Mouse (Mus musculus) adrenal gland, adult 2 months (tissue): ENCODE data around the gene 4931428F04Rik. TPM values are rescaled to one million over a fixed set of nuclear protein-coding genes. Genes with fewer than 3 reads are reported as not detected.

Source experiments
- DNase-seq: peaks from one replicate; pipeline ENCODE4 v3.0.0; 2021
- long read RNA-seq: library from polyadenylated mRNA; stranded (forward); transcript quantifications from one replicate; pipeline ENCODE4 v2.0.0, GENCODE M21; 2021
- polyA plus RNA-seq: library from polyadenylated mRNA; depleted of rRNA; stranded (reverse); fragments of >200 nt; gene quantifications from 2 replicates; pipeline ENCODE4 v1.2.3, GENCODE M21; 2012; rRNA removed
- total RNA-seq, 2 experiments: library from RNA; stranded (reverse); gene quantifications; 2 replicates each; pipeline ENCODE4 v1.2.3; 2021

Gene 4931428F04Rik
- total RNA-seq (1 to 10 TPM; 1.8 to 3.4 TPM), polyA plus RNA-seq (3.4 and 4.1 TPM in 2 replicates)
- long read RNA-seq, partial matches to known transcripts, result 0 of 1 reads
- long read RNA-seq, other reads (novel, unspliced or antisense), result 0 of 1 reads

DNA sequence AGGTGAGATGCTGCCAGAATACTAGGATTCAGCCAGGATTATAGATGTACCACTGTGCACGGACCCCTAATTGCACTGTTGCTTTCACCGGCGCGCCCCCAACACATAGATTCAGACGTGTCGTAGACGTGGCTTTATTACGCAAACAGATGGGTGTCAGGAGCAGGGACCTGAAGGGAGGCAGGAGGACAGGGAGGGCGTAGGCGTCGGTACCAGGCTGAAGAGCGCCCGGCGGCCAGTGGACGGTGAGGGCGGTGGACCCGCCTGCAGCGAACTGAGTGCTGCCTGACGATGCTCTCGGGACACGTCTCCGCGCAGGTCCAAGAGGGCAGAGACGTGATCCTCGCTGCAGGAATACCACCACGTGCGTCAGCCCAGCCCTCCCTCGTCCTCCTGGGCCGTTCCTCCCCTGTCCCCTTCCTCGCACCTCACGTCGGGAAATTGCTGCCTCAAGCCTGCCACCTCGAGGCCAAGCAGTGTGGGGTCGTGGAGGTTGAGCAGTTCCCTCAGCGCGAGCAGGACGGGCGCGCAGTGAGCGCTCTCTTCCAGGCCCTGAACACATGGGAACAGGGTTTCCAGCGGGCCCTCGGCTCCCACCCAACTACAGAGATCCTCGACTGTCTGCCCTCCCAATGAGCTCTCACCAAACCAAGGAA, at the start of gene 4931428F04Rik:
4931428F04Rik (minus strand) TSS at position 60 of the 656 bp plus-strand sequence.
- peak; percentile 59 for DNase-seq

DNA sequence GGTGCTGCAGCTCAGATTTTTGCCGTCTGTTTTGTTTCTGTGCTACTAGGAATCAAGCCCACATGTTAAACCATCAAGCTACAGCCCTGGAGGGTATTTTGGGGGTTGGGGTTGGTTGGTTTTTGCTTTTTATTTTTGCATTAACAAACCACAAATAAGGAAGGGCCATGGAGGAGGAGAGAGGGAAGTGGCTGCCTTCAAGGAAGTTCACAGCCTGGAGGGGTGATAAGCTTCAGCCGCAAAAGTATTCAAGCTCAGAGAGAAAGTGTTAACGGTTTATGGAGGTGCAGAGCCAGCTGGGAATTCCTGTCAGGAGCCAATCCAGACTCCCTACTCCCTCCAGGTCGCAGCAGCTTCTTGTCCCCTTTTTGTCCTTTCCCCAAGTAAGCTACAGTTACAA, 49.3 kb upstream of the 4931428F04Rik start:
- no peak for DNase-seq

DNA sequence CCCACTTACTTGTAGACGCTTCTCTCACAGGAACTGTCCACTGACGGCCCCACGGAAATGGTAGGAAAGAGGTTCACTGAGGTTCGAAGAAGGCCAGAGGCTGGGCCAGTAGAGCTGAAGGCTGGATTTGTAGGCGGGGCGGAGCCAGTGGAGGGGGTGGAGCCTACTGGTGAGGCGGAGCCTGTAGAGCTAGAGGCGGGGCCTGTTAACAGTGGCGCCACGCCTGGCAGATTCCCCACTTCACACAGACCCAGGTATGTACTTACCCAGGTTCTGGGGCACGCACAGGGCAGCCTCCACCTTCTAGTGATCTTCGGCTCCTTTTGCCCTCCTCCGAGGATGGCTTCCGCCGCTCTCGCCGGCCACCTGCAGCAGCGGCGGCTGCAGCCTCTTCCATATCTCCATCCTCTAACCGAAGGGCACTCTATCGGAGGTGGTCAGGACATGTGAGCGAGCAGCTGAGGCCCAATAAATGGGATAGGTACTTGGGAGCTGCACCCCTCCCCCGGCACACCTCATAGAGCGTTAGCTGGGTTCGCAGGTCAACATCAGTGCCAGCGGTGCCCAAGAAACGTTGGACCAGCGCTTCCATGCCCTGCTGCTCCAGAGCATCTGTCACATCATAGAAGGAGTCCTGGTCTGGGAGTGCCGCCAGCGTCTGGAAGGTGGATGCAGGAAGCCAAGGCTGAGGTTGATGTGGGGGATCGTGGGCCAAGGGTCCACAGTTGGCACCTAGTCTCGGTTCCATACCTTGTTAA, 46.9 kb upstream of the 4931428F04Rik start:
- DNase-seq, result no peak

DNA sequence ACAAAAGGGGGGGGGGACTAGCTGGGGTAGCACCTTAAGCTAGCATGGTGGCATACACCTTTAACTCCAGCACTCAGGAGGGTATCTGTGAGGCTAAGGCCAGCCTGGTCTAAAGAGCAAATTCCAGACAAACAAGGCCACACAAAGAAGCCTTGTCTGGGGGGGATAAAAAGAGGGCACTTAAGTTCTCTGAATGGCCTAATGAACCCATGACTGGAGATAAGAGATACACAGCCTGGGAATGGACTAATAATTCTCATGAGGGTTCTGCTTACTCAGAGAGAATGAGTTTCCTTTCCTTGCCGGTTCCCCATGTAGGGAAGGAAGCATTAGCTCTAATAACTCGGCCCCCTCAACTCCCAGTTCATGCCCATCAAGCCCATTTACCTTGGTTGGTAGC, 42.9 kb upstream of the 4931428F04Rik start:
- no peak for DNase-seq

DNA sequence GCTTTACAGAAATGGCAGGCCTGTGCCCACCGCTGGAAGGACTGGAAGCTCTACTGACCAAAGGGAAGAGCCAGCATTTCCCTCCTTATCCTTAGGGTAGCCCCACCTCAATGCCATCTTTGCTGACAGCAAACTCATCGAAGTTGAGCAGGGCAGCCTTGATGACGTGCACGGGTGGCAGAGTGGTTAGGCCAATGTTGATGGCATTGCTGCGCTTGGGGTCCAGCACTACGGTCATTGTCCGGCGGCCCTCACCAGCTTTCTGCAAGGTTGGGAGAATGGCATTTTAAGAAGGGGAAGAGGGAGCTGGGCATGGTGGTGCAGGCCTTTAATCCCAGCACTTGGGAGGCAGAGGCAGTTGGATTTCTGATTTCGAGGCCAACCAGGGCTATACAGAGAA, 42.3 kb upstream of the 4931428F04Rik start:
- no peak for DNase-seq

DNA sequence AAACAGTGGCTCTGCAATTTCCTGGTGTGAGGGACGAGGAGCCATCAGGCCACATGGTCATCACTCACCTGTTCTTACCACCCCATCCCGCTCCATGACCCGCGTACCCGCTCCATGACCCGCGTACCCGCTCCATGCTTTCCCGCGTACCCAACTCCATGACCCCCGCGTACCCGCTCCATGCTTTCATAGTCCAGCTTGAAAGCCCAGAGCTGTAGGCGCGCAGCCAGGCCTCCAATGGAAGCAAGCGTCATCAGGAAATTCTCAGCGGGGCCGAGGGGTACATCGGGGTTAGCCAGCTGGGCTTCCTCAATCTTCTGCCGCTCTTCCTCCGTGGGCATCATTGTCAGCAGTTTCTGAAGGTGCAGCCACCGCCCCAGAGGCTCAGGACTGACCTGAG, 41.8 kb upstream of the 4931428F04Rik start:
- DNase-seq, result no peak

DNA sequence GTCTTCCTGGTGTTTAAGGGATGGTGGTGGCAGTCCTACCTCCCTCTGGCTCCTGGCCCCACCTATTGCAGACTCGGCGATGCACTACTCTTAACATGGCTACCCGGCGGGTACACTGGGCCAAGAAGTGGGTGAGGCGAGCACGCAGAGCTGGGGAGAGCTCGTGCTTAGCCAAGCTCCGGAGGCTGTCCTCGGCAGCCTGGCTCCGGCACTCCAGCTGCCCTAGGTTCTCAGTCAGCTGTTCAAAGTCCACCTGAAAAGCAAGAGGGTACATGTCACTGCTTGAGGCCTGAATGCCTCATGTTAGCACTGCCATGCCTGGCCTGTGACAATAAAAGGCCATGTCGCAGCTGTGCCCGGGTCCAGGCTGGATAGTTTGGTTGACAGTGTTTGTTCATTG, 40.7 kb upstream of the 4931428F04Rik start:
- DNase-seq, result no peak

DNA sequence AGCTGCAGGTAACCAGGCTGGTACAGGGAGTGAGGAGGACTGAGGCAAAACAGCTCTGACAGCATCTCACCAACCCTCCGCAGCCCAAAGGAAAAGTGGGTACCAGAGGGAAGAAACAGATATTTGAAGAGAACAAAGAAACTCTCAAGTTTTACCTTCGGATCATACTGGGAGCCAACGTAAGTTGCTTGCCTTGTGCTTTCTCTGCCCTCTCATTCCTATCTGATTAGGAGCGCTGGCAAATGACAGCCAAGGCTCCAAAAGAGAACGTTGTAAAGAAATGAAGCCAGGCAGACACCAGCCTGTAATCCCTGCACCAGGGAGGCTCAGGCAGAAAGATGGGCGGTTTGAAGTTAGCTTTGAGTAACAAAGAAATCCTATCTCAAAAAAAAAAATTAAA, 37.3 kb upstream of the 4931428F04Rik start:
- no peak for DNase-seq

DNA sequence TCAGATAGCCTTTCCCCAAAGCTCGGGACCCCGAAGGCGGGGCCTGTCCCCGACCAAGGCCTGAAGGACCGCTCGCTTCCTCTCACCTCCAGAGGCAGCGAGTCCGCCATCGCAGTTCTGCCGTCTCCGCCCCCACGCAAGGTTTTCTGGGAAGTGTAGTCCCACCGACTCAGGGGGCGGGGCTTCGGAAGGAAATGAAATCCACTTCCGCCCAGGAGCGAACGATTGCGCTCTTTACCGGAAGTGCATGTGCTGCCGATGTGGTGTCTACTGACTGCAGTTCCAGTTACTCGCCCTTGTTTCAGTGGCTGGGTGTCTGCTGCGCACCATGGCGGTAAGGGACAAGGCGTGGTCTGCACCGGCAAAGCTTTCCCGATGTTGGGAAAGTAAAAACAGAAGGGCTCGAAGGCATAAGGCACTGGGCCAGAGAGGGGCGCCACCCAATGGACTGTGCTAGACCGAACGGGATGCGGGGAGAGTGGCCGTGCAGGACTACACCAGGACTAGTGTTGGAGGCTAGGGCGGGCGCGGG, 36.5 kb upstream of the 4931428F04Rik start, which contains the start of the genes Lrrc29 and Tmem208:
Lrrc29 (minus strand) TSS at position 138 of the 532 bp plus-strand sequence.
Tmem208 (plus strand) TSS at position 214 of the 532 bp plus-strand sequence.
- DNase-seq, result peak; percentile 97

DNA sequence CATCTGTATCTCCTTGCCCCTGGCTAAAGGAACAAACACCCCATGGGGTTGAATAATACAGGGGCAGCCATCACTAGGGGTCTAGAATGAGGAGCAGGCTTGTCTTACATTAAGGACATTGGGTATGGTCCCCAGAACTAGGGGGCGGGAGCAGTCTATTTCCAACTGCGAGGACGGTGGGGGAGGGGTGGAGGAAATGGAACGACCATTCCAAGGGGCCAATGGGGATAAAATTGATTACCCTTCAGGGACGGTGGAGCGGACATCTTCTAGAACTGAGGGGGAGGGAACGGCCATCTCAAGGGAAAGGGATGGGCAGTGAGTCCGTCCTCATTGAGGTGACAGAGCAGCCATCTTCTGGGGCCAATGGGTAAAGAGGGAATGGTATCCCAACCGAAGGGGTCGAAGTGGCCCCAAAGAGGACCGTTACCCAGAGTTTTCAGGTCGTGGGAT, 36.0 kb upstream of the 4931428F04Rik start:
- no peak for DNase-seq

DNA sequence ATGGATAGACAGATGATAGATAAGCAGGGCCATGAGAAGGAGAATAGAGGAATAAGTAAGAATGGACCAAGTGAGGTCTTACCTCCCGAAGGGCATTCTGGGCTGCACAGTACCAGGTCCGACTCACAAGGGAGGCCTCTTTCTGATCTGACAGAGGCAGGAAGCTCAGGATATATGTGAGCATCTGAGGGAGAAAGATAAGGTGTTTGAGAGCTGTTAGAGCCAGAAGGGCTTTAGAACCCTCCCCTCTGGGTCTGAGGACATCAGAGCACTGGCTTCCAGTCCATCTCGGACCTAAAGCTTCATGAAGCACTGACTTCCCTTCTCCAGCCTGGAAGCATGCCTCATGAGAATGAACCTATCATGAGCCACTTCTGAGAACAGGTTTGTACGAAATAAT, 33.5 kb upstream of the 4931428F04Rik start:
- no peak for DNase-seq

DNA sequence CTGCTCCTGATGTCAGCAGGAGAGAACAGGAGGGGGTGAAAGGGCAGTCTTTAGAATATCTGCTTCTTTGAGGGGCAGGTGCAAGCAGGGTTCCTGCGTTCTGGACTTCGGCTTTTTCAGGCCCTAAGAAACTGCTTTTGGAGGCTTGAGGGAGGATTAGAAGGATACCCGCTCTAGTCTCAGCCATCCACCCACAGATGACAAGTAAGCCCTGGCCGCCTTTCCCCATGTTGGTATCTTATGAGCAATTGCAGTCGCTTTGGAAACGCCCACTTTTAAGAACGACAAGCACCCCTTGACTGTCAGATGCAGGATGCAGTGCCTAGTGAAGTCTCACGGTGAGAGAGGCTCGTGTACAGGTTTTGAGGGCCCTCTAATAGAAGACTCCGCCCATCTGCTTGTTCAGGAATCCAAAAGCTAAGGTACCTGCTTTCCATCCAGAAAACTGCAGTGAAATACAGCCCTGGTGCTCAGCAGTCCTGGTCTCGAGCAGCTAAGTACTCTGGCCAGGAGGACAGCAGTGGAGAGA, 29.1 kb upstream of the 4931428F04Rik start:
- DNase-seq, result no peak

DNA sequence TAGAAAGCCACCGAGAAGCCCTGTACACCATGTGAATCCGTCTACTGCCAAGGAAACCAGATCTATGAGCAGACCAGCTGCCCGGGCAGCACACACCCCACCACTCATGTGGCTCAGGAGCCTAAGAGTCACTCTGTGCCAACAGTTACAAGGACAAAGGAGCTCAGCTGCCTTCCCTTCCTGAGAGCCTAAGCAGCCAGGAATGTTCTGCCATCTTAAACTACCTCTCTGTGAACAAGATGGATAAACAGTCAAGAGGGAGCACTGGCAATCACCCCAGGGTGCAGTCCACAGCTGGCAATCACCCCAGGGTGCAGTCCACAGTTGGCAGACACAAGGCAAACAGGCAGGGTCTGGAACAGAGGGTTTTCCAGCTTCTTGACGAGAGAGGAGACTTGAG, 28.3 kb upstream of the 4931428F04Rik start:
- peak; percentile 35 for DNase-seq

DNA sequence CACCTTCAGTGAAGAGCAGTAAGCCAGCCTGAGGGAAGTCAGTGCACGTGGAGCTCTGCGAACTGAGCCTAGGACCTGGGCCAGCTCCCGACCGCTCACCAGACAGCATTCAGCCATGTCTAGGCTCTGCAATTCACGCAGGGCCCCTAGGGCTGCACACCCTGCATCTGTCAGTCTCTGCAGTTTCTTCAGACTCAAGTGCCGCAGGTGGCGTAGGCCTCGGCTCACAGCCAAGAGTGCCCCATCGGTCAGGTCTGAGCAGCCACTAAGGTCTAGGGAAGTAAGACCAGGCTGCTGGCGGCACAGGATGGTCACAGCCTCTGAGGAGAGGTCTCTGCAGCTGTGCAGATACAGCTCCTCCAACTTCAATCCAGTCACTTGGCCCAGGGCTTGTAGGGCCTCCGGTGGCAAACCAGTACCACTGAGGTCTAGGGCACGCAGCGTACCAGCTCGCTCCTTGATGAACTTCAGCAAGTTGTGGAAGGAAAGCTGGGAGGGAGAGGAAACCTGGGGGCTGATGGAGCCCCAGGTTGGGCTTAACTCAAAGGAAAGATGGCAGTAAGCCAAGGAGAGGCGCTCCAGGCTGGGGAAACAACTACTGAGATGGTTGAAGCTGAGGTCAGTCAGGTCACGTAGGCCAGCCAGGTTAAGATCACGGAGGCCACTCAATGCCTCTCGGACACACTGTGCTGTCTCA, 25.6 kb upstream of the 4931428F04Rik start:
- no peak for DNase-seq

DNA sequence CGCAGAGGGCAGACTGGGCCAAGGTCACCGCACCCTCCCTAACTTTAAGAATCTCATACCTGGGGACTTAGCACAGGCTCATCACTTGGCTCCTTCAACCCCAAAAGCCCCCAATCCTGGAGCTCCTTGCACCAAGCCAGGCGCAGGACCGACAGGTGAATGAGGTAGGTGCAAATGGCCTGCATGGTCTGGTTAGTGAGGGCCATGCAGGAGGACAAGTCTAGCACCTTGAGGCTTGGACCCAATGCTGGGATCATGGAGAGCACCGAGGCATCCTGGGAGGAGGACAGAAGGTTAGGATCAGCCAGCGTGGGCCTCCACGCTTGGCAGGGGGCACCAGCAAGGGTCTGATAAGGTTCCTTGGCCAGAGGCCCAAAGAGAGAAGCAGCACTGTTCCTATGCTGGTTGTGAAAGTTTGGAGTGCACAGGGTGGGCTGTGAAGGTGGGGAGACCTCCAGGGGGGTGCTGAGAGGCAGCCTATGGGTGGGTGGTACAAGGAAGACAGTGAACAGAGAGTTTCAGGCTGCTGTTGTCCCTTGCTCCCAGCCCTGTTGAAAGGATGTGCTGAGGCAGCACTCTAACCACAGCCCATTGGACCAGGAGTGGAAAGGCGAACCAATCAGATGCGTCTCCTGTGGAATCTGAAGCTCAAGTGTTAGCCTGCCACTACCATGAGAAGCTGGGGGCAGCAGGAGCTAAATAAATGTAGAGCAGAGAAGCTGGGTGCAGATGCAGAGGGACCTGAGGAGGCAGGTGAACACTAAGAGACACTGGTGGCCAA, 24.1 kb upstream of the 4931428F04Rik start:
- DNase-seq, result no peak

DNA sequence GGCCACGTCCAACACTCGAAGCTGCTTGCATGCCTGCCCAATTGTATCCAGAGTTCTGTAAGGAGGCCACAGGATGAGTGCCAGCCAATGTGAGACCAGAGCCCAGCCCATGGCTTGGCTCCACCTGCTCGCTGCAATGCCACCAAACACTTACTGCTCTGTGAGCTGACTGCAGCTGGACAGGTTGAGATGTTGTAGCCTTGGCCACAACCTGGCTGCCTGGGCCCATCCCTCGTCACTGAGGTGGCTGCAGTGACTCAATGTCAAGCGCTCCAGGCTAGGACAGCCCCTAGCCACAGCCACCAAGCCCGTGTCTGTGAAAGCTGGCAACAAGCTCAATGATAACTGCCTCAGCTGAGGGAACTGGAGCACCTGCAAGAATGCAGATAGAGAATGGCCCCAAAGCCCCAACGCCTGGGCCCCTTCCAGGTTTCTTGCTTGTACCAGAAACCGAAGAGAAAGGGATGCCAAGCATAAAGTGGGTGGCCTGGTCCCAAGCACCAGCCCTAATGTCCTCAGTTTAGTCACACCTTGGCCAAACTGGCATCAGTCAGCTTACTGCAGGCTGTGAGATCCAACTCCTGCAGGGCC, 23.3 kb upstream of the 4931428F04Rik start:
- no peak for DNase-seq

DNA sequence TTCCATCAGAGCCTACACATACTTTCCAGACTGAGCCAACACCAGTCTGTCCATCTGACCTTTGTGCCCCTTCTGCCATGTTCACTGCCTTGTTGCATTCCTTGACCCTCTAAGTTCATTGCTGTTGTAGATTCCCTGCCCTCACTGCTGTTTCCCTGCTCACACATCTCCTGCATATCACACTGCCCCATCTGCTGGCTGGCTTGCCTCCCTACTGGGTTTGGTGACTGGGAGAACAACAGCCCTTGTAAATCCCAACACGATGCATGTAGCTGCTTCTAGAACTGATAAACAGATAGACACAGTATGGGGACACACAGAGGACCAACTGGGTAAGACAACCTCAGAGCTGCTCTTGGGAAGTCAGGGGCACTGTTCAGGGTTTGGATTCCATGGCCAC, 22.1 kb upstream of the 4931428F04Rik start:
- DNase-seq, result no peak

DNA sequence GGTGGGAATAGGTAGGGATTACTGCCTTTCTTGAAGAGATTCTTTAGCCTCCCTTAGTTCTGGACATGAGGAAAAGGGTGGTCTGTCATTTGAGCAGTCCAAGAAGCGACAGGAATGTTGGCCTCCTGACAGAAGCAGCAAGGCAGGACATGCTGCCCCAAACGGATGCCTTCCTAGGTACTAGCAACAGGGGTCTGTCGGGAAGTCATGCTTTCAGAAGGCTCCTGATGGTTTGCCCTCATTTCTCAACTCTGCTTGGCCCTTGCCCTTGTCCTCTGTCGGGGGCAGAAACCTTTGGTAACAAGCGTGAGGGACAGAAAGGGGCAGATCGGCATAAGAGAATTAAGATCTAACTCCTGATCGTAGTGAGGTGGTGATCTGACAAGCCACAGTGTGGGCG, 20.5 kb upstream of the 4931428F04Rik start:
- DNase-seq, result no peak

DNA sequence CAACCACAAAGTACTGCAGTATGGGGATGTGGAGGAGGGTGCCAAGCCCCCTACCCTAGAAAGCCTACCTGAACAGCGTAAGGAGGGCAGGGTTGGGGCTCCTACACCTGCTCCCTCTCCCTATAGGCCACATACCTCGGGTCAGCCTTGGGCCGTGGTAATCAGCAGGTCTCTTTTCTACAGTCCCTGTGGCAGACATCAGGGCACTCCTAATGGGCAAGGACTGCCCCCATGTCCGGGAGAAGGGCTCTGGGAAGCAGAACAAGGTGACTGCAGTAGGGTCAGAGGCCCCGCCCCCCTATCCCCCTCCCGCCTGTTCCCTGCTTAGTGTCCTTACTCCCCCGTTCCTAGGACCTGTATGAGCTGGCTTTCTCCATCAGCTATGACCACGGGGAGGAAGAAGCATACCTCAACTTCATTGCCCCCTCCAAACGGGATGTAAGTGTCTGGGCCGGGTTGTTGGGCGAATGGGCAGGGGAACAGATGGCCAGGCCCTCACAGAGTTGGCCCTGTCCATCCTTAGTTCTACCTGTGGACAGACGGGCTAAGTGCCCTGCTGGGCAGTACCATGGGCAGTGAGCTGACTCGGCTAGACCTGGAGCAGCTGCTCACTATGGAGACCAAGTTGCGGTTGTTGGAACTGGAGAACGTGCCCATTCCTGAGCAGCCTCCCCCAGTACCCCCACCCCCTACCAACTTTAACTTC, 19.6 kb upstream of the 4931428F04Rik start:
- no peak for DNase-seq

DNA sequence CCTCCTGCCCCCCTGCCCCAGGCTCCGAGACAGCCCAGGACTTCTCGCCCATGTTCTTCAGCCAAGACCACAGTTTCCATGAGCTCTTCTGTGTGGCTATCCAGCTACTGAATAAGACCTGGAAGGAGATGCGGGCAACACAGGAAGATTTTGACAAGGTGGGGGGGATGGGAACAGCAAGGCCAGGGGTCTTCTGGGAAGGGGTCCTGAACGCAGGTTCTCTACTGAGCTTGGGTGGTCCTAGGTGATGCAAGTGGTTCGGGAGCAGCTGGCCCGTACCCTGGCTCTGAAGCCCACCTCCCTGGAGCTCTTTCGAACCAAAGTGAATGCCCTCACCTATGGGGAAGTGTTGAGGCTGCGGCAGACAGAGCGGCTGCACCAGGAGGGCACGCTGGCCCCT, 18.8 kb upstream of the 4931428F04Rik start:
- no peak for DNase-seq
